Mouse (Mus musculus) kidney, postnatal 0 days (tissue): ENCODE measurements around the gene Eif2b1. TPM values are rescaled to one million over a fixed set of nuclear protein-coding genes. Genes with fewer than 3 reads are reported as not detected.

Experiments
- ATAC-seq: fragments of 200-750 bp; cut with Nextera tagmentation; replicated peaks from 2 replicates; pipeline ENCODE4 v1.8.0; 2017; ENCODE audit warnings: low read depth, moderate number of reproducible peaks, moderate TSS enrichment, moderate library complexity; ENCODE audit not compliant: low FRiP score
- DNase-seq: peaks from one replicate; pipeline ENCODE4 v3.0.0-alpha.2; 2016; ENCODE audit warnings: low spot score
- H3K27ac ChIP-seq: fragments of 300-500 bp; sonication (generic); 2 replicates; pipeline ENCODE4 v1.5.1; 2014; ENCODE audit warnings: mild to moderate bottlenecking
- H3K27me3 ChIP-seq: fragments of 300-500 bp; sonication (generic); 2 replicates; pipeline ENCODE4 v1.6.1; 2014; ENCODE audit warnings: low read length, mixed read lengths; ENCODE audit not compliant: insufficient read depth
- H3K36me3 ChIP-seq: fragments of 300-500 bp; sonication (generic); 2 replicates; pipeline ENCODE4 v1.6.1; 2014; ENCODE audit warnings: low read length, mixed read lengths; ENCODE audit not compliant: insufficient read depth
- H3K4me1 ChIP-seq: fragments of 300-500 bp; sonication (generic); replicated peaks from 2 replicates; pipeline ENCODE4 v1.6.1; 2014; ENCODE audit warnings: antibody characterized with exemption, low read length, mixed read lengths; ENCODE audit not compliant: insufficient read depth
- H3K4me2 ChIP-seq: fragments of 300-500 bp; sonication (generic); 2 replicates; pipeline ENCODE4 v1.6.1; 2014; ENCODE audit warnings: mild to moderate bottlenecking, low read length, moderate library complexity, mixed read lengths
- H3K4me3 ChIP-seq: fragments of 300-500 bp; sonication (generic); replicated peaks from 2 replicates; pipeline ENCODE4 v1.5.1; 2014; ENCODE audit warnings: low read depth, low read length
- H3K9ac ChIP-seq: fragments of 300-500 bp; sonication (generic); 2 replicates; pipeline ENCODE4 v1.6.1; 2014; ENCODE audit warnings: low read depth, low read length
- H3K9me3 ChIP-seq: fragments of 300-500 bp; sonication (generic); replicated peaks from 2 replicates; pipeline ENCODE4 v1.6.1; 2016; ENCODE audit warnings: low read length, inconsistent platforms, mixed read lengths
- CTCF ChIP-seq: IDR thresholded peaks from 2 replicates; pipeline ENCODE4 v1.5.1; 2016; ENCODE audit warnings: antibody characterized with exemption, low read depth, mild to moderate bottlenecking, moderate library complexity
- WGBS: fragments of 180-500 bp; shearing (Covaris S2); extraction: QIAGEN DNeasy Blood & Tissue Kit; methylation state at CpG from one replicate; pipeline ENCODE4 v1.1.7; 2014; 5-methylcytosine and 5-hydroxymethylcytosine counted together
- polyA plus RNA-seq: library from polyadenylated mRNA; unstranded; fragments of >200 nt; fragmentation: Nextera tagmentation; extraction: Ambion mirVana; gene quantifications from 2 replicates; pipeline ENCODE4 v1.2.1, GENCODE M21; 2015

The Eif2b1 gene
- polyA plus RNA-seq, 1 experiment from 2014 or later: 64.4 TPM

GRCm38 (mm10) chr5:124531583-124531930 is 47.4 kb downstream of the Eif2b1 start:
- WGBS: 14% methylated on average over 14 of the region's 14 CpGs
- Histone ChIP-seq H3K27ac (peak overlapping the region; percentile 90), H3K36me3 (no peaks in the 10 kb centered on the region), H3K4me1 (peaks cover 28% of the 10 kb centered on the region), H3K4me3 (peak overlapping the region; percentile 79), H3K9ac (peak overlapping the region; percentile 80), H3K27me3 (no peaks in the 10 kb centered on the region), H3K4me2 (peak overlapping the region; percentile 61), H3K9me3 (no peaks in the 10 kb centered on the region)
- no peak for ATAC-seq
- no peak for TF ChIP-seq CTCF
- no peak for DNase-seq

GRCm38 (mm10) chr5:124530655-124531582 is 48.0 kb downstream of the Eif2b1 start, which contains the start of gene Rilpl1:
TSS of gene Rilpl1 (minus strand) at chr5:124531391.
- peaks cover 28% of the 10 kb centered on the region for H3K4me1 ChIP-seq
- ATAC-seq: peak; percentile 83
- H3K9ac ChIP-seq: peak within 1 kb of the TSS; percentile 80
- no peaks in the 10 kb centered on the region for H3K27me3 ChIP-seq
- no peaks in the 10 kb centered on the region for H3K36me3 ChIP-seq
- peak; percentile 86 for DNase-seq
- peak within 1 kb of the TSS; percentile 61 for H3K4me2 ChIP-seq
- no peak for TF ChIP-seq CTCF
- no peaks in the 10 kb centered on the region for H3K9me3 ChIP-seq
- under 1% methylated on average over 75 of the region's 96 CpGs for WGBS
- H3K4me3 ChIP-seq: peak within 1 kb of the TSS; percentile 79
- H3K27ac ChIP-seq: peak within 1 kb of the TSS; percentile 90

- Histone ChIP-seq H3K27me3 (no peaks in the 10 kb centered on the region), H3K36me3 (no peaks in the 10 kb centered on the region), H3K9ac (peak overlapping the region; percentile 80; the same call in 1 of the 2 replicates), H3K4me3 (peak overlapping the region; percentile 79), H3K4me2 (peak overlapping the region; percentile 61), H3K27ac (peak overlapping the region; percentile 90), H3K9me3 (no peaks in the 10 kb centered on the region), H3K4me1 (peaks cover 28% of the 10 kb centered on the region)
- DNase-seq (no peak), ATAC-seq (no peak)
- 26% methylated on average over 8 of the region's 8 CpGs for WGBS
- no peak for TF ChIP-seq CTCF
These were observed 49.2 kb downstream of the Eif2b1 start for GRCm38 (mm10) chr5:124529697-124530096.

- DNase-seq: no peak
- peak; percentile 2; the same call in 1 of the 2 replicates for ATAC-seq
- peaks cover 28% of the 10 kb centered on the region for H3K4me1 ChIP-seq
- no peaks in the 10 kb centered on the region for H3K27me3 ChIP-seq
- H3K4me2 ChIP-seq: peak overlapping the region; percentile 61
- H3K36me3 ChIP-seq: no peaks in the 10 kb centered on the region
- no peak for TF ChIP-seq CTCF
- peak overlapping the region; percentile 54 for H3K9ac ChIP-seq
- peak overlapping the region; percentile 90 for H3K27ac ChIP-seq
- 11% methylated on average over 8 of the region's 8 CpGs for WGBS
- H3K4me3 ChIP-seq: peak overlapping the region; percentile 79
- H3K9me3 ChIP-seq: no peaks in the 10 kb centered on the region
These were observed 49.7 kb downstream of the Eif2b1 start for GRCm38 (mm10) chr5:124529191-124529651.

- Histone ChIP-seq H3K9ac (peak overlapping the region; percentile 54), H3K4me1 (peaks cover 28% of the 10 kb centered on the region), H3K4me3 (peak overlapping the region; percentile 79), H3K9me3 (no peaks in the 10 kb centered on the region), H3K27ac (peak overlapping the region; percentile 90), H3K4me2 (peak overlapping the region; percentile 61), H3K36me3 (no peaks in the 10 kb centered on the region), H3K27me3 (no peaks in the 10 kb centered on the region)
- ATAC-seq: no peak
- TF ChIP-seq CTCF: no peak
- WGBS: 15% methylated on average over 9 of the region's 9 CpGs
- DNase-seq: no peak
These were observed 50.1 kb downstream of the Eif2b1 start for GRCm38 (mm10) chr5:124528791-124529190.

- ATAC-seq (no peak), DNase-seq (no peak)
- peak overlapping the region; percentile 79; the same call in 1 of the 2 replicates for H3K4me3 ChIP-seq
- H3K36me3 ChIP-seq: no peaks in the 10 kb centered on the region
- peak overlapping the region; percentile 90 for H3K27ac ChIP-seq
- peaks cover 28% of the 10 kb centered on the region for H3K4me1 ChIP-seq
- H3K9ac ChIP-seq: peak overlapping the region; percentile 54; the same call in 1 of the 2 replicates
- 52% methylated on average over 4 of the region's 4 CpGs for WGBS
- no peaks in the 10 kb centered on the region for H3K27me3 ChIP-seq
- TF ChIP-seq CTCF: no peak
- H3K9me3 ChIP-seq: no peaks in the 10 kb centered on the region
- H3K4me2 ChIP-seq: peak overlapping the region; percentile 61
These were observed 50.6 kb downstream of the Eif2b1 start for GRCm38 (mm10) chr5:124528351-124528750.
